Mouse (Mus musculus) cerebellum, adult 11 months (tissue): ENCODE results near the gene Armc7.
A peak's percentile ranks its signal among the peaks of the same experiment; 100 is the strongest.
"Not testable (repeated sequence)": the region's sequence is repeated elsewhere in the genome, so short reads cannot be mapped to it uniquely, and the experiment has no call there.

Experiments
- DNase-seq: peaks from one replicate; pipeline ENCODE4 v3.0.0; 2022

Gene Armc7

DNA sequence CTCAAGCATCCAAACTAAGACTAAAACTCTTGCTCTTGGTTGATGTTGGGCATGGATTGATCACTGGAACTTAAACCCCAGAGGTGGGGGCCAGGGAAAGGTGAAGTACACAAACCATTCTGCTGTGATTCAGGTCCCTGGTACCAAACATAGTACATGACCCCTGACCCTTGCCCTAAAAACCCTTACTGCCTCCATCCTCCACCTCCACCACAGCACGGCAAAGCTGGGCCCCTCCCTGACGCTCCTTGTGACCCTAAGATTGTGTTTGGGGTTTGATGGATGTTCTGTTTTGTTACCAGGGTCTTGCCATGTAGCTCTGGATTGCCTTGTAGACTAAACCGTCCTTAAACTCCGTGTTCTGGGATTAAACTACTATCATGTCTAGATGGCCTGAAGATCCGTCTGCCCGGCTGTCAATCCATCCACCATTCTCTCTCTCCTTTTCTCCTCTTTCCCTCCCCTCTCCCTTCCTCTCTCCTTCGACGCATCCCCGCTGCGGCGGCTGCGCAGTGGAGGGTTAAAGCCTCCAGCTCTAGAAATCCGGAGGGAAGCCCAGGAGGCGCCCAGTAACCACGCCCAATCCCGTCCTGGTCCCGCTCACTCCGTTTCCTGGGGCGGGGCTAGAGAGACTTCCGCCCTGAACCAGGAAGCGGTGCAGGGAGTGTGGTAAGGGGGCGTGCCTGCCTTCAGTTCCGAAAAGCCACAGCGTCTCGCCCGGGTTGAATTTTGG is at the start of gene Armc7:
Gene Armc7, plus strand, starts transcription at position 643 of the 733 bp plus-strand sequence.
- DNase-seq, result peak; percentile 92

DNA sequence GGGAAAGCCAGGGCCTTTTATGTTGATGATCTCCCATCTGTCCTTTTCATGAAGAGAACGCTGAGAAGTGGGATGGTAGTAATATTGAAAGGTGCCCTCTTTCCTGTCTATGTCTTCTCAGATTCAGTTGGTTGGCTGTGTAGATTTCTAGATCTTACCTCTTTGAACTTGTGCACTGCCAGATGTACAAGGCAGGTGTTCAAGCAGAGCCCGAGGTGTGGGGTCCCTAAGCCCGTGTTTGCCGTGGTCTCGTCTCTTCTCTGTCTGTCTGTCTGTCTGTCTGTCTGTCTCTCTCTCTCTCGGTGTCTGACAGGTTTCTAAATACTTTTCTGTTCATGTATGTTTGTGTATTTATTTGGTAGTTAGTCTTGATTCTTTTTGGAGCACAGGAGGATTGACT is 49.8 kb upstream of the Armc7 start:
- no peak for DNase-seq

DNA sequence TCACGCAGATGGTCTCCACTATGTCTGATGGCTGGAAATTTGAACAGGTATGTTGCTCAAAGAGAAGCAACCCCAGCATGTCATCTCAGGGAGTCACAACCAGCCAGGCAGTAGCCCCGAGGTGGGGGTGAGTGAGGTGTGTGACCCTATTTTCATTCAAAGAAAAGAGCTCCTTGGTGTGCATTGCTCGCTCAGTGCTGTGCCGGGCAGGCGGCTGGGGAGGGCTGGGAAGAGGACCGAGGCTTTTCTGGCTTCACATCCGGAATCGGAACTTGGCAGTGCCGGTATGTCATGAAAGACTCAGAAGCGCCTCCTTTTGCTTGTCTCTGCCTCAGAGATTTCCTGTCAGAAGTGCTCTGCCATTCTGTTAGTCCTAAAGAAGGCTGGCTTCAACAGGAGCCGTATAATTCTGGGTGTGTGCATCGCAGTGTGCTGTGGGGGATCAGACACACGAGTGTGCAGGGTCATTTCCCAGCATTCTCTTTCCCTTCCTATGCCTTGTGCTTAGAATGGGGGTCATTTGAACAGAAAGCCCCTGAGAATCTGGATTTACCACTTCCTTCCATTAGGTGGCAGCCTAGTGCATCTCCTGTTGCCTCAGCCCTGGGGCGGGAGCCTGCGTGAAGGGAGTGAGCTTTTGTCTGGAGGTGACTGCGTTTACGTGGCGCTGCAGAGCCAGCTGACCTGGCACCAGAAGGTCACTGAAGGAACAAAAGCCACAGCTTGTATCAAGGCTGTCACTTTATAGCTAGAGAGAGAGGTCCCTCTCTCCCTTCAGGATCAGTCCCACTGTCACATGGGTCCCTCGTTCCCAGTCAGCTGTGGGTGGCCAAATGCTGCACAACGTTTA is 47.8 kb upstream of the Armc7 start:
- peak; percentile 73 for DNase-seq

DNA sequence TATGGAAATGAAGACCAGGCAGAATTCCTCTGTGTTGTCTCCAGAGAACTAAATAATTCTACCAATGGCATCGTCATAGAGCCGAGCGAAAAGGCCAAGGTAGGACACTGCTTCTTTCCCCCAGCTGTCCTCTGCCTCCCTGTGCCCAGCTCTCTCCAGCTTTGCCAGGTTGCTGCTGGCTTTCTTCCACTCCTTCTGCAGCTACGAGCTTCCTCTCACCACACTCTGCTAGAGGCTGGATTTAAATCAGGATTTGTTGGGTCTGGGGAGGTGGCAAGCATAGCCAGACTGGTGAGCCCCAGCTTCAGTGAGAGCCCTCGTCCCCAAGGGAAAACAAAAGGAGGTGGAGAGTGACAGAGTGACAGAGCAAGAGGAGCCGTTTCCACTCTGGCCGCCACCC is 46.2 kb upstream of the Armc7 start:
- peak; percentile 43 for DNase-seq

DNA sequence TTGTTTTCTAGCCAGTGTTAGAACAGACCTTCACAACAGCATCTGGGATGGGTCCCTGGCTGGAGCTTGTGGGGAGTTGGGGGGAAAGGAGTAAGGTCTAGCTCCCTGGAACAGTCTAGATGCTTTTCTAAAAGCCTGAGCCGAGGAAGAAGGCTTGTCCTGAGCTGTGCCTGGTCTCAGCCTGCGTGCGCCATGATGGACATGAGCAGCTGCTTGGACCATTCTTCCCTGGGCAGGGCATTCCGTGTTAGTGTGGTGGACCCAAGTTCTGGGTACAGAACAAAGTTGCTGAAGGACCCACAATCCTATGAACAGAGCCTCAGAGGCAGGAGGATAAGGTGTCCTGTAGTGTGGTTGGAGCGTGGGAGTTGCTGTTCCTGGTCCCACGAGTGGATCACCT is 44.9 kb upstream of the Armc7 start:
- DNase-seq, result no peak

DNA sequence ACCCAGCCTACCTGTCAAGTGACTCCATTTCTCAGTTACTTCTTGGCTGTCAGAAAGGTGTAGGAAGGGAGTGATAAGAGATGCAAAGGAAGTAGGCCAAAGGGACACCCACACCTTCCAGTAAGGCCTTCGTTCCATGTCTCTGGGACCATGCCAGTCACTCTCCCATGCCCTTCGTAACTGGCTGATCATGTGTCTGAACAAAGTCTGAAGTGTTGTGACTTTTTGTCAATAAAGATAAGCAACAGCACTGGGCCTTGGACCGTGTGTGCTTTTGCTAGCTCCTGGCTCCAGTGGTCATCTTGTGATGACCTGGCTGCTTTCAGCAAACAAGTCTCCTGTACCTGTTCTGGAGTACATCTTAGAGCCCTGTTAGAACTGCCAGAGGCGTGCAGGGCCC is 42.7 kb upstream of the Armc7 start:
- no peak for DNase-seq

DNA sequence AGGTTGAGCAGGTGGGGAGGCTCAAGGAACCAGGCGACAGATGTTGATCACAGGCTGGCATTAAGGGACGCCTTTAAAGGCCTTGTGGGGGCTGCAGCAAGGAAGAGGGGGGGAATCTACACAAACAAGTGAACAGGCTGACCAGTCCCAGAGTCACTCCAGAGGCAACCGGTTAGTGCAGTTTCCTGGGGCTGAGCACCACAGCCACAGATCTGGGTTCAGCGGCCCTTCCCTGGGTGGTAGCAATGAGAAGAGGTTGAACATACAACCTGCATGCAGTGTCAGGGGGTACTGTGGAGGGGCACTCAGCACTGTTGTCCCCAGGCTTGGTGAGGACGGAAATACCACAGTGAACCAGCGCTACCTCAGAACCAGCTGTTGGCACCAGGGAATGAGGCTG is 42.1 kb upstream of the Armc7 start:
- DNase-seq, result no peak

DNA sequence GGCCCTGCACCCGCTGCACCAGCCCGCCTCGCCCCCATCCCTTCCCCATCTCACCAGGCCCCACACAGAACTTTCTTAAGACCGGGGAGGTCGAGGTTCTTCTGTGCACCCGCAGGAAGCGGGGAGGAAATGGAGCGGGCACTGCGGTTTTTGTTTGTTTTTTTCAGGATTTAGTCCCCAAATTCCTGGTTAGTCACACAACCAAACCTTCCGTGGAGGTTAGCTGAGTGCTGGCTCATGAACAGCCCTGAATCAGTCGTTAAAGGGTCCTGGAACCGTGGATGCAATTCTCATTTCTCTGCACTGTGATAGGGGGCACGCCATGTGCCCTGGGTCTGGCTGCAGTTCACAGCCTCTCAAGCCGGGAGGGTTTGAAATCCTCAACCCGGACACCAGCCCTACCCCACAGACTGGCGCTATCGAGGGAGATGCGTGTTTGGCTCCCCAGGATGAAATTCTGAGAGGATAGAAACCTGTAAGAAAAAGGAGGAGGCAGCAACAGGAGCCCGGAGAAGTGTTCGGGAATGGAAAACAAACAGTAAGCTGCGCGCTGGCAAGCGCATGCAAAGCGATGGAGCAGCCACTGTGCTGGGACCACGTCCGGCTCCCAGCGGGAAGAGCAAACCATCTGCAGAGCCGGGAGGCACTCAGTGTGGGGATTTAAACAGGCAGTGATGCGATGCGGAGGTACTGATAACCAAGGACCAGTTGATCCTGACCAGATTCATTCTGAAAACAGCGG is 39.7 kb upstream of the Armc7 start:
- peak; percentile 68 for DNase-seq

DNA sequence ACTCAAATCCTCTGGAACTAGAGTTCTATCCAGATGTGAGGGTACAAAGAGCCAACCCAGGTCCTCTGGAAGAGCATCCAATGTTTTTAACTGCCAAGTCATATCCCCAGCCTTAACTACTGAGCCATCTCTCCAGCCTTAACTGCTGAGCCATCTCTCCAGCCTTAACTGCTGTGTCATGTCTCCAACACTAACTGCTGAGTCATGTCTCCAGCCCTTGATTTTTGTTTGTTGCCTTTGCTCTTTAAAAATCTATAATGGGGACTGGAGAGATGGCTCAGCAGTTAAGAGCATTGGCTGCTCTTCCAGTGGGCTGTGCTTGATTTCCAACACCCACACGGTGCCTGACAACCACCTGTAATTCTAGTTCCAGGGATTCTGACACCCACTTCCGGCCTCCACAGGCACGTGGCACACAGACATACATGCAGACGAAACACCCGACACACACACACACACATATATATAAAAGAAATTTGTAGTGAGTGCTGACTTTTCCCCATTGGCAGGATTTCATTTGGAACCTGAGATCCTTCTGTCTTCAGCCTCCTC is 37.8 kb upstream of the Armc7 start:
- DNase-seq, result no peak

DNA sequence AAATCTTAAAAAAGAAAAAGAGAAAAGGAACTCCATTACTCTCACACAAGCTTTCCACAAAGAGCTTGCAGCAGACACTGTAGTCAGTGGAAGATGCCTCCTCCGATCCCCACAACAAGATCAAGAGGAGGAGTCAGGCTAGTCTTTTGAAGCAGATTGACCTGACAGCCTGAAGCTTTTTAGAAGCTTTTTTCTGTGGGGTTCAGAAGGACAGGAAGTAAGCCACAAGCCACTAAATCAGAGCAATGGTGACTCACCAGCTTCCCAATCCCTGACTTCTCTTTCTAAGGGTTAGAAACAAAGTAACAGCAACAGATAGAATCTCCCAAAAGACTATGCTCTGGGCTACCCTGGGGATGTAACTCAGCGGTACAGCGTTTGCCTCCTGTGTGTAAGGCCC is 36.1 kb upstream of the Armc7 start:
- no peak for DNase-seq

DNA sequence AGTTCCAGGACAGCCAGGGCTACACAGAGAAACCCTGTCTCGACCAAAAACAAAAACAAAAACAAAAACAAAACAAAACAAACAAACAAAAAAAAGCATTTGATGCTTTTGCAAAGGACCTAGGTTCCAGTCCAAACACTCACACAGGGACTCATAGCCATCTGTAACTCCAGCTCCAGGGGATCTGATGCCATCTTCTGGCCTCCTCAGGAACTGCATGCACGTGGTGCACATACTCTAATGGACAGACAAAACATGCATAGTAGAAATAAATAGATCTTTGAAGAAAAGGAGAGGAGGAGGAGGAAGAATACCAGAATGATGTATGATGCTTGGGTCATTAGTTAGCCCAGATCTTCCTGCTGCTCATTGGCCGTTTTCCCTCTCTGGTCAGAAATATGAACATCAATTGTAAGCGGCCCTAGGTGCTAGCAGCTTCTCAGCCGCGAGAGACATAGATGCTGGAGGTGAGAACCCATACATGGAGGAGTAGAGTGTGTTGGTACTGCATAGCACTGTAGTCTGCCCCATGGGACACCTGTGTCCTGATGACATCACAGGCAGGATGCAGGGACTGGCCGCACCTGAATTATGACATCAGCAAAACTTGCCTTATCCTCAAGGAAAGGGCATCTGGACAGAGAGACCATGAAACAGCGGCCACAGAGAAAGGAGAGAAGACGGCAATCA is 35.4 kb upstream of the Armc7 start, which contains the start of gene Trim80:
Gene Trim80, plus strand, starts transcription at position 640 of the 690 bp plus-strand sequence.
- no peak for DNase-seq

DNA sequence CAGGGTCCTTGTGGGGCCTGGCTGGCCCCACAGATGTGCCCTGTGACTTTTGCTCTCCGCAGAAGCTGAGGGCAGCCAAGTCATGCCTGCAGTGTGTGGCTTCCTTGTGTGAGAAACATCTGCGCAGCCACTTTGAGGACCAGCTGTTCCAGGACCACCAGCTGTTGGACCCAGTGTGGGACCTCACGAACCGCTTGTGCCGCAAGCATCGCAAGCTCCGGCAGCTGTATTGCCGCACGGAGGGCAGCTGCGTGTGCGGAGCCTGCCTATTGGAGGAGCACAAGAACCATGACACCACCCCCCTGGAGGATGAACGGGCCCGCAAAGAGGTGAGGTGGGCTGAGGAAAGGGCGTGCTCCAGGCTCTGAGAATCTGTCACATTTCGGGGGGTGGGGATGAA is 34.0 kb upstream of the Armc7 start:
- DNase-seq, result no peak

DNA sequence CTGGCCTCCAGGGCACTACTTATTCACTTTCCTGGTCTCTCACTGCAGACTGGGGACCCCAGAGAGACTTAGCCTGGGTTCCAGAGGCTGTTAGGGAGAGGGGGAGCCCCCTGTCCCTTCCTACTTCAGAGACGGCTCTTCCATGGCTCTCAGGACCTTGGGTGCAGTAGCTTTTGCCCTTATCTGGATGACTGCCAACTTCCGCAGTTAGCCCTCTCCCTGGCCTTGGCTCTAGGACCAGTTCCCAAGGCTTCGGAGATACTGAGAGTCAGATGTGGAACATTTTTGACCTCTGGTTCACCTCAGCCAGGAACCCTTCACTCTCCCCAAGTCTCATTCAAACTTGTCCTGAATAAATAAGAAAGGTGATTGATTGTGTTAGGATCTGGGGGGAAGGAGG is 28.6 kb upstream of the Armc7 start:
- no peak for DNase-seq

DNA sequence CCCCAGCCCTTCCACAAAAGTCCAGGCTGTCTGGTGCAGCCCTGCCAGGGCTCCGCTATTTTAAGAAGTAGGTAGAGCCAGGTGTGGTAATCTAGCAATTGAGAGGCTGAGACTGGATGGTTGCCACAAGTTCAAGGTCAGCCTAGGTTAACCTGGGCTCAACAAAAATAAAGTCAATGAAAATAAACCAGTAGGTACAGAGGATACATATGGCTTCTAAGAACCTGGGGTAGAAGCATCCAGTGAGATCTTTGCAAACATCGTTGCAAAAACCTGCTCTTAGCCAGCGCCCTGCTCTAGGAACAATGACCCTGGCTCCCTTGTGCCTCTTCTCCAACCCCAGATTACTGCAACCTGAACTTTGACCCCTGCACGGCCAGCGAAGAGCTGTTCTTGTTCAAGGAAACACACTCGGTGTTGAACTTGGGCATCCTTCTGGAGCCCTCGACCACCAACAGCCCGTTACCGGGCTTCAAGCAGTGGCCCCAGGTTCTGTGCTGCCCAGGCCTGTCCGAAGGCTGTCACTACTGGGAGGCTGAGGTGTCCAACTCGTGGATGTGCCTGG is 28.1 kb upstream of the Armc7 start:
- no peak for DNase-seq

DNA sequence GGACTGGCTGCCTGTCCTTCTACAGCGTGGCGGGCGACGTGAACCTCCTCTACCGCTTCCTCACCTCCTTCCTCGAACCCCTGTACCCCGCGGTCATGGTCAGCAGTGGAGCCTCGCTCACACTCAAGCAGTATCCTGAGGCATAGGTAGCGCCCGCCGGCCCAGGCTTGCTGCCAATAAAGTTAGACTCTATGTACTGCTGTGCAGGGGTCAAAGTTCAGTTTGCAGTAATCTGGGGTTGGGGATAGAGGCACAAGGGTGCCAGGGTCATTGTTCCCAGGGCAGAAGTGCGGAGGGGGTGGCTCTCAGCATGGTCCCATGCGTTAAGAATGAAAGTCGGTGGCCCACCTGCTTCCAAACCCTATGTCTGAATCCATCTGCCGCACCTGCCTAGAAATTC is 27.4 kb upstream of the Armc7 start:
- no peak for DNase-seq

DNA sequence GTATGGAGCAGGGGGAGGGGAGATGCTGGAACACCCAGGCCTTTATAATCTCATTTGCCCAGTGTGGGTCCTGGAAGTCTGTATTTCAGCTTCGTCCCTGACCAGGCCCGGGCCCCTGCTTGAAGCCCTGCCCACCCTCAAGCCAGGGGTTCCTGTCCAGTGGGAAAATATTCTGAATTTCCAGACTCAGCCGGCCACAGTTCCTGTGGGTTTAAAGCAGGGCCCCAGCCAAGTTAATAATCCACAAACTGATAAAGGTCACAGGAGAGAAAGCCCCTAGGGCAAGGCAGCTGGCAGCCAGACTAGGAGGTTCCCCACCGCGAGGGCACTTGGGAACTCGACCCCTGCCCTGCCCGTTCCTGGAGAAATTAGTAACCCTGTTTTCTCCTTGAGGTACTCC is 26.5 kb upstream of the Armc7 start:
- no peak for DNase-seq

DNA sequence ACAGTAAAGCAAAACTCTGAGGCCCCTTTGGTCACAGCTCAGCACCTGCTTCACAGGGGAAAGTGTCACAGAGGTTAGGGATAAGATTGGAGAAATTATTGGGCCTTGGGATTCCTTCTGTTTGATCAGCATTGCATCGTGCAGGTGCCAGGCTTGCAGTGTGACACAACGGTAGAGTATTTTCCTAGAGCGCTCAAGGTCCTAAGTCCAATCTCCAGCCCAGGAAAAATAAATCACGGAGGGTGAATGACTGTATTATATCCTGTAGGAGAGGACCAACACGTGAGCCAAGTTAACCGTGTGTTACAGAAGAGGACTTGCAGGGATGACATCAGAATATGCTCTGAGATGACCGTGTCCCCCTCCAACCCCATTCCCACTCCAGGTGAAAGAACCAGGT is 25.3 kb upstream of the Armc7 start:
- no peak for DNase-seq

DNA sequence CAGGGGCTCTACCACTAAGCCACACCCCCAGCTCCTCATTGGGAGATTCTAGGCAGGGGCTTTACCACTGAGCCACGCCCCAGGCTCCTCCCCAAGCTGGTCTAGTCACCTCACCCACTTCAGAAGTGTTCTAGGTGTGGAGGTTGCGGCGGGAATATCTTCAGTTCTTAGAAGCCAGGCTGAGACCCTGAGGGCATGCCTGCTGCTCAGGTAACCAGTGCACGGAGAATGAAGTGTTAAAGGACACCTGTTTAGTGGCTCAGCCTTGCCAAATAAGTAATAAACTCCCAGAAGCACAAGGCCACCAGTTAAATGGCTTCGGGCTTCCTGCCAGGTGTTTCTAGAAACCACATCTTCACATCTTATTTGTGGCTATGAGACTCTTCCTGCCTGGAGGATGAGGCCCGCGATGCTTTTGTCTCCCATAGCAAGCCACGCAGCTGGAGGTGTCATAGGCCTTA is 23.7 kb upstream of the Armc7 start:
- no peak for DNase-seq

DNA sequence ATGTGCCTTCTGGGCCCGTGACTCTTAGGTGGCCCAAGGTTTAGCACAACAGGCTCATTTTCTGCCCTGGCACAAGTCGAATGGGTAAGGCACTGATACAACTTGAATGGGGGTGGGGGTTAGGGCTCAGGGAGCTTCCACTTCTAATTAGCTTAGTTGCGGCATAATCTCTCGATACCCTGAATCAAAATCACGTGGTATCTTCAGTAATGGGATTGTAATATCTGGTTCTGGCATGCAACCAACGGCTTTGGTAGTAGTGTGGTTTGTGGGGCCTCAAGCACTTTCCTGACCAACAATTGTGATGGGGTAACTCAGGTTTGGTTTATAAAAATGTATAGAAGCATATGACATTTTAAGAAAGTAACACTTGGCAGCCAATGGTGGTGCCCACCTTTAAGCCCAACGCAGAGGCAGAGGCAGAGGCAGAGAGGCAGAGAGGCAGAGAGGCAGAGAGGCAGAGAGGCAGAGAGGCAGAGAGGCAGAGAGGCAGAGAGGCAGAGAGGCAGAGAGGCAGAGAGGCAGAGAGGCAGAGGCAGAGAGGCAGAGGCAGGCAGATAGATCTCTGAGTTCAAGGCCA is 23.1 kb upstream of the Armc7 start:
- no peak for DNase-seq

DNA sequence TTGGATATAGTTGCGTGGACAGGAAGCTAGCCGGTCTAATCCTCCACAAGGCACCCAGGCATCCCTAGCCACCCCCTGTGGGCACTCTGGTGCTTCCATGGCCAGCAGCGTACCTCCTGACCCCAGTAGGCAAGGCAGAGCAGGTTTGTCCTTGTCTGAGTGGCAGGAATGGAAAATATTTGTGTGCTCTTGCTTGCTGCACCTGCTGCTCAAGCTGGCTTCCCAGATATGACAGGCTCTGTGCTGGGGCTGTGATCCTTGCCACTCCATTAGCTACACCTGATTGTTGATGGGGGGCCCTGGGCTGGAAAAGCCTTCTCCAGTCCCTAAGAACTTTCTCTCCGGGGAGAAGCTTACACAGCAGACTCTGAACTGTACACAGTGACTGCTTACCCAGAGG is 22.2 kb upstream of the Armc7 start:
- DNase-seq, result no peak

DNA sequence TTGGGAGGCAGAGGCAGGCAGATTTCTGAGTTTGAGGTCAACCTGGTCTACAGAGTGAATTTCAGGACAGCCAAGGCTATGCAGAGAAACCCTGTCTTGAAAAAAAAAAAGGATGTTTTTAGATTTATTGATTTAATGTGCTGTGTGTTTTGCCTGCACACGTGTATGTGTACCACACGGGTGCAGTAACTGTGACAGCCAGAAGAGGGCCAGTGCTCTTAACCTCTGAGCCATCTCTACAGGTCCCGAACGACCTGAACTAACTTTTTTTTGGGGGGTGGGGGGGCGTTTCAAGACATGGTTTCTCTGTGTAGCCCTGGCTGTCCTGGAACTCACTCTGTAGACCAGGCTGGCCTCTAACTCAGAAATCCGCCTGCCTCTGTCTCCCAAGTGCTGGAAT is 20.6 kb upstream of the Armc7 start:
- DNase-seq, result not testable (repeated sequence)

DNA sequence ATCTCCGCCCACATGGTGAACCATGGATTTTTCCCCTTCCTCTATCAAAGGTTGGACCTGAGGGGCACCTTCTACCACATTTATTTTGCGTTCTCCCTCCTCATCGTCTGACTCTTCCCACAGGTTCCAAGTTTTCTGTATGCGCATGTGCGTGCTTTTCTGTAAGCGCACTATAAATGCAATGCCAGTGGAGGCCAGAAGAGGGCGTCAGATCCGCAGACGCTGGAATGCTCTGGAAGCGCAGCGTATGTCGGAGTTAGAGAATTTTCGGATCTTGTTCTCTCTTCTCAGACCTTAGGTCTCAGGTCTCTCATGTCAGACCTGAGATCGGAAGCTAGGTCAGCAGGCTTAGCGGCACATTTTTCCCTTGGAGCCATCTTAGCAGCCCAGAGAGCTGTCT is 19.8 kb upstream of the Armc7 start:
- no peak for DNase-seq
